Mouse (Mus musculus): Measurements from ENCODE around the gene Hivep2.

Gene Hivep2

DNA sequence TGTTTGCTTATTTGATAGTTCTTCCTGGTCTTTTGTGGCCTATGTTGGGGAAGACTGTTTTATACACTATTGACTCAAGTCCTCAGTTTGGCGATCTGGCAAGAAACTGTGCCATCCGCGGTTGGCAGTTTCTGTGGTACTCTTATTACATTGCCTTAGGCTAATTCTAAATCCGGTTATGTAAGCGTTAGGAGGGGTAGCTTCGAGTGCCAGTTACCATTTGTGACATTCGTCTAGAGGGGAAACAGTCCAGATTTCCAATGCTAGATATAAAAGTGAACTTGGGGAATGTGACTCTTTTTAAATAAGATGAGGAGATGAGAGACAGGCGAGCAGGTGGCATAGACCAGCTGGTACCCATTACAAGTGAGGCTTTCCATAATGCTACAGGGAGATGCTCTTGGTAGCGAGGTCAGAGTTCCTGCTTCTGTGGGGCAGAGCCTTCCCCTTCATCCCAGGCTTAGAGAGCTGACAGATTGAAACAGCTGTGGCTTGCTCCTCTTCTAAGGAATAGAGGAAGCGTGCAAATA, 83.1 kb downstream of the Hivep2 start:
- no peak for DNase-seq (ENCODE audit: low spot score)

DNA sequence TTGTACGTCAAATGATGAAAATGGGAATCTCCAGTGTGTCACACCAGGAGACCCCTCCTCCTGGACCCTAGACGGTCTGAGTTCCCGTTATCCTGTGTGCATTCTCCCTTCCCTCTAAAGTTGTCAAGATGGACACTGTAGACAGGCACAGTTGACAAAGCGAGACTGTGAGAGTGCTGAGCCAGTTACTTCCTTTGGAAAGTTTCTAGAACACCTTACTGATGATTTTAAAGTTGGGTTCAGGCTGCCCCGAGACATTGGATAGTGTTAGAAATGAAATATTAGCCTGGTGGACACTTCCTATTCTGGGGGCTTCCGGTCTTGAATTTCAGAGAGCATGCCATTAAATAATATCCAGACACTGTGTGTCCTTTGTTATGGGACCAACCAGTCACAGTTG, 83.8 kb downstream of the Hivep2 start:
- DNase-seq (ENCODE audit: low spot score) = no peak

DNA sequence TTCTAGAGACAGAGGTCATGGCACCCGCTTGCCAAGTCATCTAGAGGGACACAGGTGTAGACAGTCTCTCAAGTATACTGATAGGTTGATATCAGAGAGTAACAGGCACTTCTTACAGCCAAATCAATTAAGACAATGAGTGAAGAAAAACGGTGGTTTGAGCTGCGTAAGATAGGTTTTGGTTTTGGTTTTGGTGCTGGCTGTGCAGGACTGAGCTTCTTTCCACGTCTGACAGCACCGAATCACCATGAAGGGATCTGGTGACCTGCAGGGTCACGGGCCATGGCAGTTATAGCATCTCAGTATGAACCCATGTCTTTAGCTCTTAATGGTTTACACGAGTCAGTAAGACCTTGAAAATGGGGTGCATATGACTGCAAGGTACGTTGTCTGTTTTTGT, 84.7 kb downstream of the Hivep2 start:
- DNase-seq (ENCODE audit: low spot score) = no peak

DNA sequence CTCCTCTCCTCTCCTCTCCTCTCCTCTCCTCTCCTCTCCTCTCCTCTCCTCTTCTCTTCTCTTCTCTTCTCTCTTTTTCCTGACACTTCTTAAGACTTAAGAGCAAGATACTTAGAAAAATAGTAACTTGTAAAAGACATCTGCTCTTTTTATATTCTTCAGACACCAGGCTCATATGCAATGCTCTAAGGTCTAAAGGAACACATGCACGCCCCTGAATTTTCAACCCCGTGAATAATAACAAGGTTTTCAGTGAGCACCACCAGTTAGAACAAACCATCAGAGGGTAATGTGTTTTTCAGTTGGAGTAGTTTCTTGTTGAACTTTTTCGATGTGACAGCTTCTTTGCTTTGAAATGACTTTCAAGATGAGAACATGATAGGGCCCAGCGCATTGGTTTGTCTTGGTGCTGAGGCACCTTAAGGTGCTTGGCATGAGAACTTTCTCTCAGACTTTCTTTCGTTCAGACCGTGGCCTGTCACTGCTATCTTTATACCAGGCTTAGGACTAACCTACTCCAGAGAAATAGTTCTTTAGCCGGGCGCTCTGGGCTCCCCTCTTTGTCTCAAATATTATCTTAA, 86.3 kb downstream of the Hivep2 start:
- DNase-seq (ENCODE audit: low spot score) = no peak

DNA sequence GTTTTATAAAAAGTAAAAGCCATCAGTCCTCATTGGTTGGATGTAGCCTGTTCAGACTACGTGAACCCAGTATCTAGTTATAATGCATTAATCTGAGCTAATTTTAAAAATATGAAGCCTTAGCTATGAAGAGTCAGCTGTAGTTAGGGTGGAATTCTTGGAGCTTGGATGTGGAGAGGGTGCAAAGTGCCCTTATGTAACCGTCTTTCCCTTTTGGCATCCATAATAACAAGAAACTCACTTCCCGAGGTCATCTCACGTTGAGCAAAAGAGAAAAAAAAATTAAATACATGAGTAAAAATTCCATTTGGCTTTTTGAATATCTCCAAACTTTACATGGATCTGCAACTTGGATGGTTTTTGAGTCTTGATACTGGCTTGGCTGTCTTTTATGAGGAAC, 89.0 kb downstream of the Hivep2 start:
- DNase-seq (ENCODE audit: low spot score) = no peak

DNA sequence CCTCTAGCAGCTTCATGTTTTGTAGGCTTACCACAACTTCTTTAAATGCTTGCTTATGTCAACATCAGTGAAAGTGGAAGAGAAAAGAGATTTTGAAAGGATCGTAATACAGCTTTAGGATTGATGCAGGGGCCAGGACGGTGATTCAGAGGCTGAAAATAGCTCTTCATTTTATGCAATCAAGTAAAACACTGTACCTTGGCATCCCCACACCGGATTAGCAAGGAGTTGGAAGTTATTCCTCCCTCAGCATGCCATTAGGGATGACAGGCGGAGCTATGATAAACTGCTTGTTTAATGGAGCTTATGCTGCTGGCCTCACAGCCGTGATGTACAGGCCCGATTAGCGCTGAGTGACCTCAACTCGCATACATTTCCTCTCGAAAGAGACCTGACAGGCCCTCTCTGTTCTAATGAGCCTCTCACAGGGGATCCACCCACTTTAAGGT, 89.7 kb downstream of the Hivep2 start:
- DNase-seq (ENCODE audit: low spot score) = no peak

DNA sequence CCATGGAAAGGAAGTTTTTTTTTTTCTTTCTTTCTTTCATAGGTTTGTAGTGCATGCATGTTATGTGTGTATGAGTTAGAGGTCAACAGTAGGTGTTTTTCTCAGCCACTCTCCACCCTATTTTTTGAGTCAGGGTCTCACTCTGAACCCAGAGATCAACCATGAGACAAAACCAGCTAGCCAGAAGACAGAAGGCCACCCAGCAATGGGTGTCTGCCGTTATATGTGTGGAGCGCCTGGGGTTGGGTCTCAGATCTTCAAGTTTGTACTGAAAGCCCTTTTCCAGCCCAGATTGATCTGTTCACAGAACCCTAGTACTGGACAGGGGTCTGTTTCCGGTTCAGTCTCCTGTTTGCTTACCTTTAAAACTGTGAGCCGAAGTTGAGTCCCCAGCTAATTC, 90.2 kb downstream of the Hivep2 start:
- no peak for DNase-seq (ENCODE audit: low spot score)

DNA sequence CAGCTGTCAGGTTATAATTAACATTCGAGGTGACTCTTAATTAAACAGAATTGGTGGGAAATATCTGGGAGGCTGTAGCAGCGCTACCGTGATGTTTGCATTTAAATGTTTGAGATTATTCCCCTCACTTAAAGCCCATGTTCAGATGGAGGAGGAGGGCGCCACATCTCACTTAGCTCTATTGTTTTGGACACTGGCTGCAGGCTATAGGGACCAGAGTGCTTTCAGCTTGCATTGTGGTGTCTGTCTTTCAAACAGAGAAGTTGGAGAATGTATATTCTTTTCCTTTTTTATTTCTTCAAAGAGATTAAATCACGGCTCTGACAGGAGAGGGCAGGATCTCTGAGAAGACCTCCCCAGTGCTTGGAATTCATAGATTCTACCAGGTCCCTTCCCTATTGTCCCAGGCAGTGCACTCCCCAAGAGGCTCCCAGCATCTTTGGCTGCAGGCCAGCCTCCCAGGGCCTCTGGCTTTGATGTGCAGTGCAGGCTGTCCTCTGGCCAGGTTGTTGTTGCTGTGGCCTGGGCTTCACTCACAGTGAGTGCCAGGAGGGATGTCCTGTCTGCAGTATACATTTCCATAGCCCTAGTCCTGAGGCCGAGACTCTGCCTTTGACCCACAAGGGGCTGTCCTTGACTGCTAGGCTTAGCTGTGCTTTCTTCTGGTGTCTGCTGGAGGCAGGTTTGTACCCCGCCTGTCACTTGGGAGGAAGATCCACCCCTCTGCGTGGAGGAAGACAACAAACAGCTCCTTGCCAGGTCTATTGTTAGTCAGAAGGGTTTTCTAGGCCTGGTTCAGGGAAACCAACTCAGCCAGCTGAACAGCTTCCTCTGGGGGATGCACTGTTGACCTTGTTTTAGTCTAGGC, 90.9 kb downstream of the Hivep2 start:
- DNase-seq (ENCODE audit: low spot score) = no peak

DNA sequence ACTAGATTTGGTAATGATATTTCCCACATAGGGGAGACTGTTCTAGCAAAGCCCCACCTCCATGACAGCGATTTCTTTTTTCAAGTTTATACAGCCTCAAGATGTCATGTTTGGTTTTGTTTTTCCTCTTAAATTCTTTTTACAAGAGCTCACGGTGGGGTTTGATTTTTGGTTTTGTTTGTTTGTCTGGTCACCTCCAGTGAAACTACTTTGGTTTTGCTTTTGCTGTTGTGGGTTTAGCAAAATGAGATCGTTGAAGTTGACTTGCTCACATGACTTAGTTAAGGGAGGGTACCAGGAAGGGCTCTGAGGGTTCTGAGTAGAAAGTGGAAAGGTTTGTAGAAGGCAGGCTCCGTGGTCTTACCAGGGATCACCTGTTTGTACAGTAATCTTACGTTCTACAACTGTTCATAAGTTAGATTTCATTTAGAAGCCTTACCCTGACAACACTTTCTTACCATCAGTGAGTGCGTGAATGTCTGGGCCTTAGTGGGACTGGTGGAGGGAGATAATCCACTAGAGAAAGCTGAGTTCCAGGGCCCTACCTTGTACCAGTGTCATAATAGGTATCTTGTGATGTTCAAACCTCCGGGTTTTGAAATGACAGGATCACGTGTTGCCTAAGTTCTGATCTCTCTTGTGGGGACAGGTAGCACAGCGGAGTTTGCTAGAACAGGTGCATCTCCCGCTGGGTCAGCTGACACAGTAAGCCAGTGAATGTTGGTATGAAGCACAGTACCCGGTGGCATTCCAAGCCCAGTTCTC, 92.1 kb downstream of the Hivep2 start:
- DNase-seq (ENCODE audit: low spot score) = no peak

DNA sequence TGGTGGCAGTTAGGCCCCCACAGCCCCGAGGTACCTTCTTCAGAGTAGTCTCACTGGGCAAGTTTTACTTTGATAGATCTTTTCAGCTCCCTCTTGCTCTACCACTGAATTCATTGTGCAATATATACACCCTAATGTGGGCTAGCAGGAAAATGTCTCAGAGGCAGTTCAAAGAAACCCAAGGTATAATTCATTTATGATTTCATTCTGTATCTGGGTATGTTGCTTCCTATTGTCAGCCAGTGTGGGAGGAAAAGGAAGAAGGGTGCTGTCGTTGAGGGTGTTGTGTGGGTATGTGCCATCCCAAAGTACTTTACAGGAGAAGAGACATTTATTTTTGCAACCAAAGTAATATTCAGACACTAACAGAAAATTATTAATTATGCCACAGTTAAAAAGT, 92.9 kb downstream of the Hivep2 start:
- DNase-seq (ENCODE audit: low spot score) = no peak

DNA sequence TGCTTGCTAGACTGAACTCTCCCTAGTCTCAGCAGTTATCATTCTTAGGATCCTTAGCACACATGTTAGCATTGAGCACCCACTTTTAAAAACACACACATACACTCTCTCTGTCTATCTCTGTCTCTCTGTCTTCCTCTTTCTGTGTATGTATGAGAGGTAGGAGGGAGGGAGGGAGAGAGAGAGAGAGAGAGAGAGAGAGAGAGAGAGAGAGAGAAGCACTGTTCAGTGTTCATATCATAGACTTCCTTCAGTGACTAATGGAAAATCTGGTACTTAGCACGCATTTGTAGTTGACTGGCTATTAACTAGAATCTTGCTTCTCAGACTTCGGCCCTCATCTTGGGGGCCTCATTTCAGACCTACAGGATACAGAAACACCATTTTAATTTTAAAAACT, 93.7 kb downstream of the Hivep2 start:
- DNase-seq (ENCODE audit: low spot score) = no peak

DNA sequence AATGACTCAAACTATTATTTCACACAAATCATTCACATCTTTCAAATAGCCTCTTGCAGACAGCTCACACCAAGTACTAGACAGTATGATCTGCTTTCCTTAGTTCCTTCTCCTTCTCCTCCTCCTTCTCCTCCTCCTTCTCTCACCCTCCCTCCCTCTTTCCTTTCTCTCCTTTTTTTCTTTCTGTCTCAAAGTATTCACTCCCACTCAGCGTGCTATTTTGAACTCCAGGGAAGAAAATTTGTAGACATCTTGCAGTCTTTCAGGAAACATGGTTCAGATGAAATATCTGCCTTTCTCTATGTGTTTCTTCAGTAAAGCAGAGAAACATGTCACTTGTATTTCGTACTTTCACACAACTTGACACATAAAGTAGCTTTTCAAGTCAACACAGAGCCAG, 94.4 kb downstream of the Hivep2 start:
- DNase-seq (ENCODE audit: low spot score) = no peak

DNA sequence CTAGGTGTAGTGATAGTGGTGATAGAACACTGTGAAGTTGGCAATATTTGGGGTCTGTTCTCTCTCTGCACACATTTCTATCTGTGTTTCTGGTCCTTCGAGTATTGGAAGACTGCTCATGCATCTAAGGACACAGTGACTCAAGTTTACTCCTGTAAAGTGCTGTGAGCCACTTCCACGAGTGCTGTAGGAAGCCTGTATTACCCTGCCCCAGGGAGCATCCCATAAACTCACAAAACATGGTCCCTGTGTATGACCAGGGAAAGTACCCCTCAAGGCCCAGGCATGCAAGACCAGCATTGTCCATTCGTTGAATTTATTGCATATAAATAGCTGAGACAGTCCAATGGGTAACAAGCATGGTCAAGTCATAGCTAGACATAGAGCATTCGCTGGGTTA, 97.4 kb downstream of the Hivep2 start:
- DNase-seq (ENCODE audit: low spot score) = no peak

DNA sequence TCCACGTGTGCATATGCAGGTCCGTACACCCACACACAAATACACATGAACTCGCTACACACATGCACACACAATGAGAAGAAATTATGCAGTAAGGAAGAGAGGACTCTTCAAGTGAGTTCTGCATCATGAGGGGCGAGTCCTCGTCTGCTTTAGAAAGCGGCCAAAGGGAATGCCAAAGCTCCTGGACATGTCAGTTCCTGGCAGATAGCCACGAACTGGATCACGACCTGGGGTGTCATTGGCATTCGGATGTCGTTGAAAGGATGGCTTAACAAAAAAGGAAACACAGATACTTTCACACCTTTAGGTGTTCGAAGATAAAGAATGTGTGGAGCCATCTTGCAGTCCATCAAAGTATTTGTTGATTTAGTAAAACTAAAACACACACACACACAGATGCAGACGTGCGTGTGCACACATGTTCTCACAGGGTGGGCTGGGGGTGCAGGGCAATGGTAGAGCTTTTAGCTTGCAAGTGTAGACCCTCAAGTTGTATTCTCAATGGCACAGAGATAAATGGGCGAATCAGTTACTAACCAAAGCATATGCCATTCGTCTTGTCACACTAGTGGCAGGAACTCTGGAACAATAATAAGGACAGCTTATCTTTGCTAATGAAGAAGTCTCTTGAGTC, 99.0 kb downstream of the Hivep2 start:
- DNase-seq (ENCODE audit: low spot score) = no peak

DNA sequence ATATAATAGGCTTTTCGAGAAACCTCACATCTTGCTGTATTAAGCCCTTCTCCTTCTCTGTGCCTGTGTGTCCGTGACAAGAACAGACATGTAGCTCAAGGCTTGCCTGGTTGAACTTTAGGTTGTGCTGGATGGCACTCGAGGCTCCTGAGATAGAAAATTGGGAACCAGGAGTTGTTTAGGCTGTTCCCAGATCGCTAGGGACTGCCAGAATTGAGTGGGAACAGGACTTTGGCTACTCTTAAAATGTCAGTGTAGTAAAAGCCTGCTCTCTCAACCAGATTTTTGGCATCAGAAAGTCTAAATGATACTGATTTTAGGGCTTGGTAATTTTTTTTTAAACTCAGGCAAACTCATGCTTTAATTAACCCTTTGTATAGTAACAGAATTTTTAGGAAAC, 101.9 kb downstream of the Hivep2 start:
- no peak for DNase-seq (ENCODE audit: low spot score)

DNA sequence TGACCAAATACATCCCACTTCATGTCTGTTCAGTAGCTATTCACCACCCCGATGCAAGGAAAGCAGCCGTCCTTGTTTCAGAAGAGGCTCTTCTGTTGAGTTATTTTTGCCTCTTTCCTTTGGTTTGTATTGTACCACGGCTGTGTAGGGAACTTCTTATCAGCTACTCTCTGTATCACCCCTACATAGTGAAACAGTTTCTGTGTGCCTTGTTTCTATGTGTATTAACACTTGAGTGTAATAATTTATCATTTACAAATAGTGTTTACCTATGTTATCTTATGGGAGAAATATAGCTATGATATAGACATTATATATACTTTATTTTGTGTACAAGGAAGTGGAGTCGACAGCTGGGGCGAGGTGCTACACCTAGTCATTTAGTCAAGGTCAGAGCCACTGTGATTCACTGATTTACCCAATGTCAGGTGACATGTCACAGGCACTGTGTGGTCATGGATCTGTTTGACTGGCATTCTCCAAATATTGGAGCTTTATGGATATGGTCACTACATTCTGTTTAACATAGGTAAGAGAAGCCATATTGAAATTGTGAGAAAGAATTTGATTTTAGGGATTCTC, 104.7 kb downstream of the Hivep2 start:
- no peak for DNase-seq (ENCODE audit: low spot score)

DNA sequence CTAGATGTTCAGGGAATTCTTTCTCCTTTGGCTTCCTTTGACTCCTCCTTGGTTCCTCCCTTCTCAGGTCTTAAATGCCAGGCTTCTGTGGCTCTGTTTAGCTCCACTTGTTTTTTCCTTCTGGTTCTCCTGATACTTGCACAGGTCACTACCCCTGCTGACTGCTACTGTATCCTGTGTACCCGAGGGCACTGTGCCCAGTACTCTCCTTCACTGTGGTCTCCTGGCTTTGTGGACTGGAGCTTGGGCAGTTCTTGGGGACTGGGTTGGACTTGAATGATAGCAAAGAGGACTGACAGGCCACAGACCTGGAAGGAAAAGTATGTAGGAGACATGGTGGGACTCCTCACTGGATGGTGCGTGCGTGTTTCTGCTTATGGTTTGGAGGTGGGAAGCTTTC, 106.6 kb downstream of the Hivep2 start:
- DNase-seq (ENCODE audit: low spot score) = no peak

DNA sequence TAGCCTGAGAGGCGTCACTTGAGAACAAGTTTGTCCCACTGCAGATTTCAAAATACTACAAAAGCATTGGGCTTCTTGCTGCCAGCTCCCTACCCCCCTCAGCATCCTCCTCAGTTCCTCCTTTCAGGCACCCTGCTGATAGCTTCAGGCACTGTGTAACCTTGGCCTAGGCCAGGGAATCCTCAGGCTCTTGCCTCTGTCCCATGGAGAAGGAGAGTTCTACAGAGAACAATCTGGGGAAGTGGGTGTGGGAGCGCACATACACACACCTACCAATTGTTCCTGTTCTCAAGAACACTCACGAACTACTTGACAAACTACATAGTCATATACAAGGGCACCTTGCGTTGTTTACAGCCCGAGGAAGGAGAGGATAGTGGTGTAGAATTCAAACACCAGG, 109.9 kb downstream of the Hivep2 start:
- DNase-seq (ENCODE audit: low spot score) = no peak

DNA sequence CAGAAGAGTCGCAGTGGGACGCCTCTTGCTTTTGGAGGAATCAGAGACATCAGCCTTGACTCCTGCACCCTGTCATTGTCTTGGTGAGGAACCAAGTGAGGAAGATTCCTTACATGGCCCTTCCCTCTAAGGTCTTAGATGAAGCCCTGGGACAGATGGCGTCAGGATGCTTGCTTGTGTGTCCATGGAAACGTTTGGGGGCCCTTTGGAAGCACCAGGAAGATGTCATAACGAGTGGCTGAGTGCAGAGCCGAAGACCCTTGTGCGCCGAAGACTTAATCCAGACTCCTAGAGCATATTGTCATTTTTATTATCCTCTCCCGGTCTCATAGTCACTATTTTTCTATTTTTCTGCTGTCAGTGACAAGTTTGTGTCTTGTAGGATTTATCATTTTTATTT, 111.0 kb downstream of the Hivep2 start:
- DNase-seq (ENCODE audit: low spot score) = no peak

DNA sequence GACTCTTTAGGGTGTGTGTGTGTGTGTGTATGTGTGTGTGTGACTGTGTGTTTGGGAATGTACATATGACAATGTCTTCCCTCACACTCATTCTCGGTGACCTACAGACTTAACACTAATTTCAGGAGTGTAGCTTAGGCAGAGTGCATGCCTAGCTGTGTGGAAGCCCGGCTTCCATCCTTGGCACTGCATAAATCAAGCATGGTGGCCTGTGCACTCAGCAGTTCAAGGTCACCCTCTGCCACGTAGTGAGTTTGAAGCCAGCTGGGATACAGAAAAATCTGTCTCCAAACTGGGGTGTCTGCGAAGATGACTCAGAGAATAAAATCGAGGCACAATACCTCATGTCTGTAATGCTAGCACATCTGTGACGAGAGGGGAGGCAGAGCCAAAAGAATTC, 115.0 kb downstream of the Hivep2 start:
- no peak for DNase-seq (ENCODE audit: low spot score)

DNA sequence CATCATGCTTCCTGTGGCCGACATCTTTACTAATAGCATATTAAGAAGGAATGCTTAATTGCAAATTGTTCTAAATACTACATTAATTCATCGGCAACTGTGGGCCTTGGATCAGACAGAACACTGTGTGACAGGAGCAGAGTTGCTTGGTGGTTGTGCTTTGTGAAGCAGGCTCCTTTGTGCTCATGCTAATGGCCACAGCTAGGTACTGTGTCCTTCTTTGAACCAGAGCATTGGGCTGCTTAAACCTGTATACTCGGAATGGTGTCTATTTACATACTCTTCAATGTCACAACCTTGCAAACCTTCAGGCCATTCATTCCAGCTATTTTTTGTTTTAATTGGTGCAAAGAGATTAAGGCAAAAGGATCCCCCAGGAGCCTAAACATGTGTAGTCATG, 115.9 kb downstream of the Hivep2 start:
- DNase-seq (ENCODE audit: low spot score) = no peak

DNA sequence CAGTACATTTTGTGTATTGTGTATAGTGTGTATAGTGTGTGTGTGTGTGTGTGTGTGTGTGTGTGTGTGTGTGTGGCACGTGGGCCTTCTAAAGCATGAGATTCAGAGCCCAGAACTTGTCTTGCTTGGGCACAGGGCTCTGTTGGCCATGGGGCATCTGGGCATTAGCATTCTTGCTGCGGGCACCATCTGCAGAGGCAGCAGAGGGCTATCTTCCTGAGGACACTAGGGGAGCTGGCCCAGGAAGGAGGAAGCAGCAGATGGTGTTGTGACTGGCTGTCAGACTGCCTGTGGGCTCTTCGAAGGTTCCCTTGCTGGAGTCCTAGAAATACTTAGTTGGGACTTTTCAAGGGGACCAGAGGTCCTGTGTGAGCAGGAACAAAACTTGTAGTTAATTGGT, 116.4 kb downstream of the Hivep2 start:
- no peak for DNase-seq (ENCODE audit: low spot score)

All from urinary bladder, postnatal 10 days (tissue).